Mouse (Mus musculus) 416B (cell line): Measurements from ENCODE around the gene Ppp4r4.
"Not testable (repeated sequence)": the region's sequence is repeated elsewhere in the genome, so short reads cannot be mapped to it uniquely, and the experiment has no call there.

ENCODE experiments used
- DNase-seq: peaks from one replicate; pipeline ENCODE4 v3.0.0; 2011; ENCODE audit warnings: low read depth

Gene Ppp4r4

GRCm38 (mm10) chr12:103643336-103643735, 111.3 kb downstream of the Ppp4r4 start:
- DNase-seq = peak; percentile 48

GRCm38 (mm10) chr12:103643818-103644217, 111.7 kb downstream of the Ppp4r4 start:
- DNase-seq = no peak

DNA sequence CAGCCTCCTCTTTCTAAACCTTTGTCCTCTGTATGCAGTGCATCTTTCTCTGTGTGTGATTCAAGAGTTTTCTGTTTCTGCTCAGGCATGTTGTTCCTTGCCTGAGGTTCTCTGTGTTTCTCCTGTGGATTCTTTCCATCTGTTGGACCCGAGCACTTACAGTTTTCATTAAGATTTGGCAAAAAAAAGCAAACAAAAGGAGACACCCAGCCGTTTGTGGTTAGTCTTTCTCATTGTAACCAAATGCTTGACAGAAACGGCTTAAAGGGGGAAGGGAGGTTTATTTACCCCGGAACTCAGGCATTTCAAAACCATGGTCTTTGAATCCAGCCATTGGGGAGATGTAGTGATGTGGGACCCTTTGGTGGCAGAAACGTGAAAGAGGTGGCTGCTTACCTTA, 112.5 kb downstream of the Ppp4r4 start:
- DNase-seq = no peak

- DNase-seq = no peak
Measured at GRCm38 (mm10) chr12:103646314-103646713, 114.2 kb downstream of the Ppp4r4 start.

- DNase-seq = no peak
Measured at GRCm38 (mm10) chr12:103653836-103654235, 121.8 kb downstream of the Ppp4r4 start.

DNA sequence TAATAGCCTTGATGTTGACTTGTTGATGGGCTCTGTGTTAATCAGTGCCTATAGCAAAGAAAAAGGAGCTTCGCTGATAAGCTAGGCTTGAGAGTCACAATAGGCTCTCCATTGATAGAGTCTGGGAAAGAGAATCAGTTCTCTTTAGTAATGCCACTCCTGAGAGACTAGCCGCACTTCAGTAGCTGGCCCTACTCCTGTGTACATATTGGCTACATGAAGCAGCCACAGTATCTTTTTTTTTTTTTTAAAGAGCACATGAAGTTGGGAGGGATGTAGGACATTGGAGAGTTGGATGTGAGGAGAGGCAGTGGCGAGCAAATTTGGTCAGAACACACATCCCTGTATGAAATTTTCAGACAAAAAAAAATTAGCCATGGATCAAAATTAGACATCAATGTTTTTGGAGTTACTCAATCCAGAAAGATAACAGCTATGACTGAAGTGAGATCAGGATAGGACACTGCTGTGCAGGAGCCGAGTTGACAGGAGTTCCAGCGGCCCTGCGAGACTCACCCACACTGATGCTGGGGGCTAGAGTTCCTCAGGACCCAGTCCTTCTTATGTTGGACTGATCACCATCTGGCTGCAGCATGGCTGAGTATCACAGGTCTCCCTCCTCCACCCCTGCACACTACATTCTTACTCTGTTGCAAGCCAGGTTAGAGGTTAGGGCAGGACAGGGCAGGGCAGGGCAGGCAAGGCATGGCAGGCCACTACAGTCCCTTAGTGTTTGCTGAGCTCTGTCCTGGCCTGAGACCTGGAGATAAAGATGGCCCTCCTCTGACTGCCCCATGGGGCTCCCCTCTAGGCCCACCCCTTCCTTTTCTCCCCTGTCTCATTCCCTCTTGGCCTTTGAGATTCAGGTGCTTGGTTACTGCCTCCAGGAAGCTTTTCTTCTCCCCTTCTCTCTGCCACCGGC, 123.3 kb downstream of the Ppp4r4 start:
- no peak for DNase-seq

DNA sequence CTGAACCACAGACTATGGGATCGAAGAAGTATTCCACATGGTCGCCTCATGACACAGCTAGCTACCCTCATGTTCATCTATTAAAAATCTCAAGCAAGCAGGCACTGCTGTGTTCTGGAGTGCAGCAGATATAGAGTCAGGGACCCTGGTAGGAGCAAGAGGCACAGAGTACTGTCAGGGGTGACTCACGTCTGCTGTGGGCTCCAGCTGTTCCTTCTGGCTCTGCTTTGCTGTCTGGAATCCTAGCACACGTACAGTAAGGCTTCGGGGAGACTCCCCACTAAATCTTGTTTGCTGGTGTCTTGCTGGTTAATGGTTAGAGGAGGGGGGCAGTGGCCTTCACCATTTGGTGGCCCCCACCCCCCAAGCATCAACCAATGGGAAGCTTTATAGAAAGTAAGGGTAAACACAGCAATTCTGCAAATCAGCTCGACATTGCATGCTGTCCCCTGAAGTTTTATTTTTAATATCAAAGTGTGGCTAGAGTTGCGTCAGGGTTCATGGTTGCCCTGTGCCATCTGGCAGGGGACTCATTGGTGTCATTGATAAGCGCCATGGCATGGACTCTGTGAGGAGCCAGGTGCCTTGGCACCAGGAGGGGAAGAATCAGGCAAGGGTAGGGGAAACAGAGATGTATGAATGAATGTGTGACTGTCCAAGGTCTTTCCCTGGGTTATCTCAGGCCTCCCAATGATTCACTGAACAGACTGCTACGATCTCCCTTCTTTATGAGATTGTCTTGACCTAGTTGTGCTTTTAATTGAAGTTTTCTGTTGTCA, 125.0 kb downstream of the Ppp4r4 start, which contains the start of gene Serpina6:
Gene Serpina6 (minus strand): TSS at position 365 of the 779 bp plus-strand sequence.
- no peak for DNase-seq

DNA sequence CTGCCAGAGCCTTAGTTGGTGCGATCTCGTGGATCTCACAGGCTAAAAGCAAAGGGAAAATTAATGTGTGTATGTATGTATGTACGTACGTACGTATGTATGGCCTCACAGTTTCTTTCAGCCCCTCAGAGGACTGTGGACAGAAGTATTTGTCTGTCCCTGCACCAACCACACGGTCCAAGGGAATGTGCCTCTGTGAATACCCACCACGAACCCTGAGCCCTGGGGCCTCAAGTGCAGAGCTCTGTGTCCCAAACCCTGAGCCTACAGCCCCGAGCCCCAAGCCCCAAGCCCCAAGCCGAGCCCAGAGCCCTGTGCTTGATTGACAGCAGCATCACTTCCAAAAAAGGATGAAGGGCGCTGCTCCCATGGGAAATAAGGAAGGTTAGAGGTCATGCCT, 125.9 kb downstream of the Ppp4r4 start:
- DNase-seq = no peak

DNA sequence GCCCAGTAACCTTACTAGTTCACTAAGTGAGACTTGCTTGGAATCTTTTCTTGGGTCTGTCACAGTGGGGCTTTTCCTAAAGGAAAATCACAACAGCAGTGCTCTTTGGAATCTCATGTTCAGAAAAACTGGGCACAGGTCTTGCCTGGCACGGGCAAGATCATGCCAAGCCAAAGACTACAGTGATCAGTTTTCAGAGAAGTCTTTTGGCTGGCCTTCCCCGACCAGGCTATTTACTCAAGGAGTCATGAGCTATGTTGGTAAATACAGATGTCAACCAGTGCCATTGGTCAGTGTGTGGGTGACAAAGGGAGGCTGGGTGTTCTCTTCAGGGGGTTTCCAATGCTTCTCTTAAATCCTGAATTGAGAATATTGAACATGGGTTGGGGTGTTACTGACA, 127.1 kb downstream of the Ppp4r4 start:
- DNase-seq = no peak

DNA sequence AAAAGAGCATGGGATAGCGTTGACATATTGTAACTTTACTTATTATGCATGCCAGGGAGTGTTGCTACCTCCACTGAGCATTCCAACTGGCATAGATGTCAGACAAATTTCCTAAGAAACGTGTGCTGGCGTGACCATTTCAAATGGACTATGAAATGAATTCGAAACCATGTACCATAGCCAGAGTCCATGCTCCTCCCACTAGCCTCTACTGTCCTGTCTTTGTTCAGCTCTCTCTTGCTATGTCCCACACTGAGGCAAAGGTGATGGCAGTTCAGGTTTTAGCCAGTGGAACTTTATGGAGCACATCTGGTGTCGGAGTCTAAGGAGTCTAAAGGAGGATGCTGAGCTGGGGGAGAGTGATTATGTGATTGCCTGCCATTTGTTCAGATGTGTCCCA, 128.0 kb downstream of the Ppp4r4 start:
- no peak for DNase-seq

GRCm38 (mm10) chr12:103662053-103662452, 130.0 kb downstream of the Ppp4r4 start:
- DNase-seq = not testable (repeated sequence)
